Mouse (Mus musculus): ENCODE data around the gene Ankrd60. TPM values are rescaled to one million over a fixed set of nuclear protein-coding genes. Genes with fewer than 3 reads are reported as not detected.

Gene Ankrd60
- polyA plus RNA-seq, 1 experiment from 2014 or later = not detected

- H3K9ac ChIP-seq (ENCODE audit: low read length) = no peak overlapping the region
- no peak overlapping the region for H3K4me3 ChIP-seq (ENCODE audit: control insufficient read depth in 1 of 2, insufficient read depth in 1 of 2, low read depth in 1 of 2, low read length in 2 of 2)
- no peaks in the 10 kb centered on the region for H3K27me3 ChIP-seq (ENCODE audit: control insufficient read depth, insufficient read depth, low read length)
- H3K27ac ChIP-seq (replicated peaks in 1 of 2; ENCODE audit: control insufficient read depth in 1 of 2, insufficient read depth in 1 of 2, low read depth in 2 of 2, low read length in 2 of 2) = no peak overlapping the region
- WGBS = 84% methylated on average over 9 of the region's 9 CpGs
- H3K4me2 ChIP-seq (ENCODE audit: low read length) = no peak overlapping the region
- no peaks in the 10 kb centered on the region for H3K9me3 ChIP-seq (ENCODE audit: control insufficient read depth, low read length)
- no peaks in the 10 kb centered on the region for H3K36me3 ChIP-seq (ENCODE audit: control insufficient read depth, insufficient read depth, low read length)
- peaks cover 3 to 9% of the 10 kb centered on the region in 2 experiments; a peak in 3 of 4 replicates for H3K4me1 ChIP-seq (ENCODE audit: control insufficient read depth in 2 of 2, insufficient read depth in 2 of 2, low read length in 2 of 2)
- no peak for ATAC-seq (ENCODE audit: insufficient number of reproducible peaks, insufficient read depth, low FRiP score, low read depth)
Measured at GRCm38 (mm10) chr2:173535886-173536285, 42.3 kb downstream of the Ankrd60 start.

- Histone ChIP-seq H3K4me2 (ENCODE audit: low read length) (no peak overlapping the region), H3K36me3 (ENCODE audit: control insufficient read depth, insufficient read depth, low read length) (no peaks in the 10 kb centered on the region), H3K27ac (replicated peaks in 1 of 2; ENCODE audit: control insufficient read depth in 1 of 2, insufficient read depth in 1 of 2, low read depth in 2 of 2, low read length in 2 of 2) (no peak overlapping the region), H3K27me3 (ENCODE audit: control insufficient read depth, insufficient read depth, low read length) (no peaks in the 10 kb centered on the region), H3K9me3 (ENCODE audit: control insufficient read depth, low read length) (no peaks in the 10 kb centered on the region), H3K4me3 (ENCODE audit: control insufficient read depth in 1 of 2, insufficient read depth in 1 of 2, low read depth in 1 of 2, low read length in 2 of 2) (no peak overlapping the region), H3K9ac (ENCODE audit: low read length) (no peak overlapping the region), H3K4me1 (ENCODE audit: control insufficient read depth in 2 of 2, insufficient read depth in 2 of 2, low read length in 2 of 2) (peaks cover 3 to 9% of the 10 kb centered on the region in 2 experiments; a peak in 3 of 4 replicates)
- no peak for ATAC-seq (ENCODE audit: insufficient number of reproducible peaks, insufficient read depth, low FRiP score, low read depth)
- WGBS = 81% methylated on average over 18 of the region's 18 CpGs
Measured at GRCm38 (mm10) chr2:173535390-173535789, 42.8 kb downstream of the Ankrd60 start.

- no peak overlapping the region for H3K4me2 ChIP-seq (ENCODE audit: low read length)
- H3K36me3 ChIP-seq (ENCODE audit: control insufficient read depth, insufficient read depth, low read length) = no peaks in the 10 kb centered on the region
- H3K27me3 ChIP-seq (ENCODE audit: control insufficient read depth, insufficient read depth, low read length) = no peaks in the 10 kb centered on the region
- no peak for ATAC-seq (ENCODE audit: insufficient number of reproducible peaks, insufficient read depth, low FRiP score, low read depth)
- 76% methylated on average over 7 of the region's 7 CpGs for WGBS
- no peak overlapping the region for H3K27ac ChIP-seq (replicated peaks in 1 of 2; ENCODE audit: control insufficient read depth in 1 of 2, insufficient read depth in 1 of 2, low read depth in 2 of 2, low read length in 2 of 2)
- peaks cover 0 to 5% of the 10 kb centered on the region in 2 experiments; a peak in 2 of 4 replicates for H3K4me1 ChIP-seq (ENCODE audit: control insufficient read depth in 2 of 2, insufficient read depth in 2 of 2, low read length in 2 of 2)
- no peak overlapping the region for H3K4me3 ChIP-seq (ENCODE audit: control insufficient read depth in 1 of 2, insufficient read depth in 1 of 2, low read depth in 1 of 2, low read length in 2 of 2)
- H3K9me3 ChIP-seq (ENCODE audit: control insufficient read depth, low read length) = no peaks in the 10 kb centered on the region
- H3K9ac ChIP-seq (ENCODE audit: low read length) = no peak overlapping the region
Measured at GRCm38 (mm10) chr2:173534581-173534980, 43.6 kb downstream of the Ankrd60 start.

- no peaks in the 10 kb centered on the region for H3K9me3 ChIP-seq (ENCODE audit: control insufficient read depth, low read length)
- H3K9ac ChIP-seq (ENCODE audit: low read length) = no peak overlapping the region
- no peaks in the 10 kb centered on the region for H3K36me3 ChIP-seq (ENCODE audit: control insufficient read depth, insufficient read depth, low read length)
- H3K27me3 ChIP-seq (ENCODE audit: control insufficient read depth, insufficient read depth, low read length) = no peaks in the 10 kb centered on the region
- H3K27ac ChIP-seq (replicated peaks in 1 of 2; ENCODE audit: control insufficient read depth in 1 of 2, insufficient read depth in 1 of 2, low read depth in 2 of 2, low read length in 2 of 2) = no peak overlapping the region
- WGBS = 73% methylated on average over 15 of the region's 15 CpGs
- H3K4me2 ChIP-seq (ENCODE audit: low read length) = no peak overlapping the region
- peaks cover 0 to 2% of the 10 kb centered on the region in 2 experiments; a peak in 1 of 4 replicates for H3K4me1 ChIP-seq (ENCODE audit: control insufficient read depth in 2 of 2, insufficient read depth in 2 of 2, low read length in 2 of 2)
- H3K4me3 ChIP-seq (ENCODE audit: control insufficient read depth in 1 of 2, insufficient read depth in 1 of 2, low read depth in 1 of 2, low read length in 2 of 2) = no peak overlapping the region
- ATAC-seq (ENCODE audit: insufficient number of reproducible peaks, insufficient read depth, low FRiP score, low read depth) = no peak
Measured at GRCm38 (mm10) chr2:173532711-173533462, 45.3 kb downstream of the Ankrd60 start.

GRCm38 (mm10) chr2:173528493-173528892, 49.7 kb downstream of the Ankrd60 start:
- ATAC-seq (ENCODE audit: insufficient number of reproducible peaks, insufficient read depth, low FRiP score, low read depth) = no peak
- H3K4me3 ChIP-seq (ENCODE audit: control insufficient read depth in 1 of 2, insufficient read depth in 1 of 2, low read depth in 1 of 2, low read length in 2 of 2) = no peak overlapping the region
- H3K9me3 ChIP-seq (ENCODE audit: control insufficient read depth, low read length) = no peaks in the 10 kb centered on the region

GRCm38 (mm10) chr2:173522376-173522775, 55.8 kb downstream of the Ankrd60 start, which contains the start of gene 1700021F07Rik:
TSS of gene 1700021F07Rik (plus strand) at chr2:173522586.
- ATAC-seq (ENCODE audit: insufficient number of reproducible peaks, insufficient read depth, low FRiP score, low read depth) = no peak
- no peak within 1 kb of the TSS for H3K9ac ChIP-seq (ENCODE audit: low read length)
- no peak within 1 kb of the TSS for H3K4me2 ChIP-seq (ENCODE audit: low read length)
- no peak within 1 kb of the TSS for H3K4me3 ChIP-seq (ENCODE audit: control insufficient read depth in 1 of 2, insufficient read depth in 1 of 2, low read depth in 1 of 2, low read length in 2 of 2)
- H3K27ac ChIP-seq (replicated peaks in 1 of 2; ENCODE audit: control insufficient read depth in 1 of 2, insufficient read depth in 1 of 2, low read depth in 2 of 2, low read length in 2 of 2) = no peak within 1 kb of the TSS
- no peaks in the 10 kb centered on the region for H3K36me3 ChIP-seq (ENCODE audit: control insufficient read depth, insufficient read depth, low read length)
- no peaks in the 10 kb centered on the region for H3K4me1 ChIP-seq (ENCODE audit: control insufficient read depth in 2 of 2, insufficient read depth in 2 of 2, low read length in 2 of 2)
- 84% methylated on average over 18 of the region's 18 CpGs for WGBS
- H3K9me3 ChIP-seq (ENCODE audit: control insufficient read depth, low read length) = no peaks in the 10 kb centered on the region
- H3K27me3 ChIP-seq (ENCODE audit: control insufficient read depth, insufficient read depth, low read length) = no peaks in the 10 kb centered on the region

More at GRCm38 (mm10) chr2:173528493-173528892, 49.7 kb downstream of the Ankrd60 start:
- no peaks in the 10 kb centered on the region for H3K27me3 ChIP-seq (ENCODE audit: control insufficient read depth, insufficient read depth, low read length)
- no peak overlapping the region for H3K27ac ChIP-seq (replicated peaks in 1 of 2; ENCODE audit: control insufficient read depth in 1 of 2, insufficient read depth in 1 of 2, low read depth in 2 of 2, low read length in 2 of 2)
- WGBS = 78% methylated on average over 3 of the region's 3 CpGs
- no peak overlapping the region for H3K9ac ChIP-seq (ENCODE audit: low read length)
- H3K36me3 ChIP-seq (ENCODE audit: control insufficient read depth, insufficient read depth, low read length) = no peaks in the 10 kb centered on the region
- H3K4me1 ChIP-seq (ENCODE audit: control insufficient read depth in 2 of 2, insufficient read depth in 2 of 2, low read length in 2 of 2) = peaks cover 0 to 2% of the 10 kb centered on the region in 2 experiments; a peak in 1 of 4 replicates
- no peak overlapping the region for H3K4me2 ChIP-seq (ENCODE audit: low read length)

All from heart, embryonic 14.5 days (tissue).